Mouse (Mus musculus) kidney, postnatal 36 days (tissue): ENCODE data around the gene Cdkn2aipnl.

Experiments
- DNase-seq, 2 experiments: peaks; one replicate each; pipeline ENCODE4 v3.0.0; 2021 to 2022; ENCODE audit warnings: mixed read lengths in 2 of 2

The Cdkn2aipnl gene

DNA sequence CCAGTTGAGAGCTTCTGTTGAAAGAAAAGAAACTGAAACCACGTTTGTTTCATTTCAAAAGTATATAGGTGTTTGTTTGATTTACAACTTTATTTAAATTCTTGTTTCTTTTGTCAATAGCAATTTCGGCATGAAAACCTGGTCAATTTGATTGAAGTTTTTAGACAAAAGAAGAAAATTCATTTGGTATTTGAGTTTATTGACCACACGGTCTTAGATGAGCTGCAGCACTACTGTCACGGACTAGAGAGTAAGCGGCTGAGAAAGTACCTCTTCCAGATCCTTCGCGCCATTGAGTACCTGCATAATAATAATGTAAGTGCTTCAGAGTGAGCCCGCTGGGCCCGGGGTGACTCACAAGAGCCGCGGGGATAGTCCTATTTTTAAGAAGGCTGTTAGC is 43.5 kb downstream of the Cdkn2aipnl start:
- DNase-seq = no peak

DNA sequence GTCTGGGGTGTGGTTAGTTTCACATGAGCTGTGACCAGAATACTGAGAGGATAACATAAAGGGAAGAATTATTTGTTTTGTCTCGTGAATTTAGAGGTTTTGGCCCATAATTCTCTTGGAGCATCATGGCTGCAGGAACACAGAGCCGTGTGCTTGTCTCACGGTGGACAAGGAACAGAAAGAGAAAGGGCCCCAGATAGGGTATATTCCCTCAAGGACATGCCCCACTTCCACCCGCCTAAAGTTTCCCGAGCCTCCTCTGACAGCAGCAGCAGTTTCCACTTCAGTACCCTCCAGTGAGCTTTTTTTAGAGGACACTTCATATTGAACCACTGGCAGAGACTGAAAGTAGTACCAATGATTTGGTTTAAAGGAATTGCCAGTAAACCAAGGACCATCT is 44.1 kb downstream of the Cdkn2aipnl start:
- DNase-seq = no peak

DNA sequence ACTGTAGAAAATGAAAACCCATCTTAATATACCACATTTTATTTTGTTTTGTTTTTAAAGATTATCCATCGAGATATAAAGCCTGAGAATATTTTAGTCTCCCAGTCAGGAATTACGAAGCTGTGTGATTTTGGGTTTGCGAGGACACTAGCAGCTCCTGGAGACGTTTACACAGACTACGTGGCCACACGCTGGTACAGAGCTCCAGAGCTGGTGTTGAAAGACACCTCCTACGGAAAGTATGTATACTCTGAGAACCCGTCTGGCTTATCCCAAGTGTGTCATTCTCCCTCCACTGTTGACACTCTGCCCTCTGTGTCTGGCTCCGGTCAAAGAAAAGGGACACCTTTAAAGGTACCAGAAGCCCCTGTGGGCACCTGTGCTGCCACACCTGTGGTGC is 50.8 kb downstream of the Cdkn2aipnl start:
- DNase-seq = no peak
